Mouse (Mus musculus) urinary bladder, postnatal 10 days (tissue): ENCODE data around the gene Crip3.

Experiments used
- DNase-seq: peaks from one replicate; pipeline ENCODE4 v3.0.0; 2022; ENCODE audit warnings: low spot score

Gene Crip3

GRCm38 (mm10) chr17:46428761-46429414 lies at the start of gene Crip3:
TSS of gene Crip3 (plus strand) at chr17:46428926.
- no peak for DNase-seq

GRCm38 (mm10) chr17:46383294-46384060 lies 45.2 kb upstream of the Crip3 start, which contains the start of gene Zfp318:
TSS of gene Zfp318 (plus strand) at chr17:46383731.
- peak; percentile 91 for DNase-seq

GRCm38 (mm10) chr17:46384061-46384801 lies 44.5 kb upstream of the Crip3 start:
- no peak for DNase-seq

- DNase-seq, result no peak
These were observed 40.5 kb upstream of the Crip3 start for GRCm38 (mm10) chr17:46388200-46388599.

GRCm38 (mm10) chr17:46393012-46393411 lies 35.7 kb upstream of the Crip3 start:
- DNase-seq, result no peak

- DNase-seq, result no peak
These were observed 34.1 kb upstream of the Crip3 start for GRCm38 (mm10) chr17:46394631-46395030.

GRCm38 (mm10) chr17:46408478-46408877 lies 20.2 kb upstream of the Crip3 start:
- no peak for DNase-seq

GRCm38 (mm10) chr17:46418628-46419027 lies 10.1 kb upstream of the Crip3 start:
- DNase-seq, result no peak

- no peak for DNase-seq
These were observed 9.0 kb upstream of the Crip3 start for GRCm38 (mm10) chr17:46419717-46420116.

- no peak for DNase-seq
These were observed 2.2 kb upstream of the Crip3 start for GRCm38 (mm10) chr17:46426496-46426895.

GRCm38 (mm10) chr17:46433627-46434026 lies 4.9 kb downstream of the Crip3 start:
- no peak for DNase-seq

GRCm38 (mm10) chr17:46436672-46437366 lies 8.1 kb downstream of the Crip3 start:
- DNase-seq, result no peak

GRCm38 (mm10) chr17:46438298-46438873 lies 9.7 kb downstream of the Crip3 start, which contains the start of gene Slc22a7:
TSS of gene Slc22a7 (minus strand) at chr17:46438457.
- no peak for DNase-seq

GRCm38 (mm10) chr17:46439176-46439575 lies 10.4 kb downstream of the Crip3 start:
- DNase-seq, result no peak

- DNase-seq, result no peak
These were observed 16.3 kb downstream of the Crip3 start for GRCm38 (mm10) chr17:46444839-46445579.

GRCm38 (mm10) chr17:46446264-46446663 lies 17.5 kb downstream of the Crip3 start:
- no peak for DNase-seq

GRCm38 (mm10) chr17:46452683-46453082 lies 24.0 kb downstream of the Crip3 start:
- DNase-seq, result no peak

GRCm38 (mm10) chr17:46453302-46453948 lies 24.7 kb downstream of the Crip3 start:
- no peak for DNase-seq

- no peak for DNase-seq
These were observed 25.3 kb downstream of the Crip3 start for GRCm38 (mm10) chr17:46453970-46454411.

- no peak for DNase-seq
These were observed 25.8 kb downstream of the Crip3 start for GRCm38 (mm10) chr17:46454539-46454938.
